Mouse (Mus musculus): ENCODE data around the gene Eml6. TPM values are rescaled to one million over a fixed set of nuclear protein-coding genes. Genes with fewer than 3 reads are reported as not detected.

Eml6 gene
- polyA plus RNA-seq, 1 experiment: 2.5 TPM

GRCm38 (mm10) chr11:29748750-29749467 lies 276.9 kb downstream of the Eml6 start:
- 79% methylated on average over 8 of the region's 8 CpGs for WGBS
- H3K27ac ChIP-seq (ENCODE audit: insufficient read depth, low read depth, low read length): no peak overlapping the region
- no peaks in the 10 kb centered on the region for H3K27me3 ChIP-seq (replicated peaks; ENCODE audit: control insufficient read depth, insufficient read depth, low read length)
- H3K36me3 ChIP-seq (ENCODE audit: control insufficient read depth, insufficient read depth, low read length): no peaks in the 10 kb centered on the region; the same call in 1 of the 2 replicates
- no peak overlapping the region for H3K4me3 ChIP-seq (ENCODE audit: insufficient read depth, low read depth, low read length)
- H3K4me1 ChIP-seq (ENCODE audit: control insufficient read depth, insufficient read depth, low read length): no peaks in the 10 kb centered on the region
- no peak for DNase-seq
- TF ChIP-seq POLR2A (IDR thresholded peaks at IDR 0.05; ENCODE audit: low read depth, low read length): no peak

- no peak for DNase-seq
- Histone ChIP-seq H3K27me3 (replicated peaks; ENCODE audit: control insufficient read depth, insufficient read depth, low read length) (no peaks in the 10 kb centered on the region), H3K4me1 (ENCODE audit: control insufficient read depth, insufficient read depth, low read length) (no peaks in the 10 kb centered on the region), H3K36me3 (ENCODE audit: control insufficient read depth, insufficient read depth, low read length) (no peaks in the 10 kb centered on the region; the same call in none of the 2 replicates), H3K27ac (ENCODE audit: insufficient read depth, low read depth, low read length) (no peak overlapping the region), H3K4me3 (ENCODE audit: insufficient read depth, low read depth, low read length) (no peak overlapping the region)
- no peak for TF ChIP-seq POLR2A (IDR thresholded peaks at IDR 0.05; ENCODE audit: low read depth, low read length)
- TF ChIP-seq CTCF (conservative IDR thresholded peaks at IDR 0.05; ENCODE audit: insufficient read depth, insufficient read length, low read depth, low read length): no peak
- WGBS: 87% methylated on average over 1 of the region's 1 CpGs
Observed at GRCm38 (mm10) chr11:29747881-29748280, 278.0 kb downstream of the Eml6 start.

- Histone ChIP-seq H3K36me3 (ENCODE audit: control insufficient read depth, insufficient read depth, low read length) (no peaks in the 10 kb centered on the region; the same call in none of the 2 replicates), H3K4me1 (ENCODE audit: control insufficient read depth, insufficient read depth, low read length) (no peaks in the 10 kb centered on the region), H3K27ac (ENCODE audit: insufficient read depth, low read depth, low read length) (no peak overlapping the region), H3K27me3 (replicated peaks; ENCODE audit: control insufficient read depth, insufficient read depth, low read length) (no peaks in the 10 kb centered on the region), H3K4me3 (ENCODE audit: insufficient read depth, low read depth, low read length) (no peak overlapping the region)
- TF ChIP-seq CTCF (conservative IDR thresholded peaks at IDR 0.05; ENCODE audit: insufficient read depth, insufficient read length, low read depth, low read length) (no peak), POLR2A (IDR thresholded peaks at IDR 0.05; ENCODE audit: low read depth, low read length) (no peak)
- DNase-seq: no peak
- WGBS: 99% methylated on average over 3 of the region's 3 CpGs
Observed at GRCm38 (mm10) chr11:29747365-29747764, 278.5 kb downstream of the Eml6 start.

- DNase-seq: no peak
- WGBS: 85% methylated on average over 9 of the region's 9 CpGs
- Histone ChIP-seq H3K27me3 (replicated peaks; ENCODE audit: control insufficient read depth, insufficient read depth, low read length) (no peaks in the 10 kb centered on the region), H3K27ac (ENCODE audit: insufficient read depth, low read depth, low read length) (no peak overlapping the region), H3K4me3 (ENCODE audit: insufficient read depth, low read depth, low read length) (no peak overlapping the region), H3K36me3 (ENCODE audit: control insufficient read depth, insufficient read depth, low read length) (no peaks in the 10 kb centered on the region; the same call in none of the 2 replicates), H3K4me1 (ENCODE audit: control insufficient read depth, insufficient read depth, low read length) (no peaks in the 10 kb centered on the region)
- TF ChIP-seq POLR2A (IDR thresholded peaks at IDR 0.05; ENCODE audit: low read depth, low read length) (no peak), CTCF (conservative IDR thresholded peaks at IDR 0.05; ENCODE audit: insufficient read depth, insufficient read length, low read depth, low read length) (no peak)
Observed at GRCm38 (mm10) chr11:29746203-29746602, 279.6 kb downstream of the Eml6 start.

- no peak for DNase-seq
- 47% methylated on average over 2 of the region's 2 CpGs for WGBS
Observed at GRCm38 (mm10) chr11:29745513-29745912, 280.3 kb downstream of the Eml6 start.

GRCm38 (mm10) chr11:29744760-29745430 lies 280.9 kb downstream of the Eml6 start:
- Histone ChIP-seq H3K4me3 (ENCODE audit: insufficient read depth, low read depth, low read length) (no peak overlapping the region), H3K27me3 (replicated peaks; ENCODE audit: control insufficient read depth, insufficient read depth, low read length) (no peaks in the 10 kb centered on the region), H3K4me1 (ENCODE audit: control insufficient read depth, insufficient read depth, low read length) (no peaks in the 10 kb centered on the region), H3K27ac (ENCODE audit: insufficient read depth, low read depth, low read length) (no peak overlapping the region), H3K36me3 (ENCODE audit: control insufficient read depth, insufficient read depth, low read length) (no peaks in the 10 kb centered on the region; the same call in none of the 2 replicates)
- TF ChIP-seq CTCF (conservative IDR thresholded peaks at IDR 0.05; ENCODE audit: insufficient read depth, insufficient read length, low read depth, low read length): no peak
- TF ChIP-seq POLR2A (IDR thresholded peaks at IDR 0.05; ENCODE audit: low read depth, low read length): no peak
- no peak for DNase-seq
- WGBS: 92% methylated on average over 5 of the region's 5 CpGs

More at GRCm38 (mm10) chr11:29745513-29745912, 280.3 kb downstream of the Eml6 start:
- no peaks in the 10 kb centered on the region for H3K4me1 ChIP-seq (ENCODE audit: control insufficient read depth, insufficient read depth, low read length)
- TF ChIP-seq POLR2A (IDR thresholded peaks at IDR 0.05; ENCODE audit: low read depth, low read length): no peak
- no peak for TF ChIP-seq CTCF (conservative IDR thresholded peaks at IDR 0.05; ENCODE audit: insufficient read depth, insufficient read length, low read depth, low read length)
- H3K27ac ChIP-seq (ENCODE audit: insufficient read depth, low read depth, low read length): no peak overlapping the region
- H3K4me3 ChIP-seq (ENCODE audit: insufficient read depth, low read depth, low read length): no peak overlapping the region
- H3K36me3 ChIP-seq (ENCODE audit: control insufficient read depth, insufficient read depth, low read length): no peaks in the 10 kb centered on the region; the same call in none of the 2 replicates
- H3K27me3 ChIP-seq (replicated peaks; ENCODE audit: control insufficient read depth, insufficient read depth, low read length): no peaks in the 10 kb centered on the region

GRCm38 (mm10) chr11:29739752-29740151 lies 286.1 kb downstream of the Eml6 start:
- TF ChIP-seq CTCF (conservative IDR thresholded peaks at IDR 0.05; ENCODE audit: insufficient read depth, insufficient read length, low read depth, low read length): no peak
- no peak for TF ChIP-seq POLR2A (IDR thresholded peaks at IDR 0.05; ENCODE audit: low read depth, low read length)
- Histone ChIP-seq H3K36me3 (ENCODE audit: control insufficient read depth, insufficient read depth, low read length) (no peaks in the 10 kb centered on the region; the same call in 1 of the 2 replicates), H3K27ac (ENCODE audit: insufficient read depth, low read depth, low read length) (no peak overlapping the region), H3K27me3 (replicated peaks; ENCODE audit: control insufficient read depth, insufficient read depth, low read length) (no peaks in the 10 kb centered on the region), H3K4me3 (ENCODE audit: insufficient read depth, low read depth, low read length) (no peak overlapping the region), H3K4me1 (ENCODE audit: control insufficient read depth, insufficient read depth, low read length) (no peaks in the 10 kb centered on the region)
- no peak for DNase-seq
- 96% methylated on average over 2 of the region's 2 CpGs for WGBS

Data from kidney, adult 2 months (tissue).